Mouse (Mus musculus): ENCODE results near the gene Styxl1.

Gene Styxl1

GRCm38 (mm10) chr5:135725991-135726390 is 52.2 kb downstream of the Styxl1 start:
- DNase-seq (ENCODE audit: low spot score): no peak

- no peak for DNase-seq (ENCODE audit: low spot score)
Measured at GRCm38 (mm10) chr5:135725391-135725841, 52.8 kb downstream of the Styxl1 start.

- no peak for DNase-seq (ENCODE audit: low spot score)
Measured at GRCm38 (mm10) chr5:135724536-135725322, 53.5 kb downstream of the Styxl1 start.

- no peak for DNase-seq (ENCODE audit: low spot score)
Measured at GRCm38 (mm10) chr5:135723165-135723751, 54.9 kb downstream of the Styxl1 start.

GRCm38 (mm10) chr5:135722121-135722520 is 56.1 kb downstream of the Styxl1 start:
- DNase-seq (ENCODE audit: low spot score): no peak

GRCm38 (mm10) chr5:135721076-135721475 is 57.1 kb downstream of the Styxl1 start:
- no peak for DNase-seq (ENCODE audit: low spot score)

- no peak for DNase-seq (ENCODE audit: low spot score)
Measured at GRCm38 (mm10) chr5:135720121-135720520, 58.1 kb downstream of the Styxl1 start.

- DNase-seq (ENCODE audit: low spot score): no peak
Measured at GRCm38 (mm10) chr5:135719586-135720120, 58.5 kb downstream of the Styxl1 start.

- no peak for DNase-seq (ENCODE audit: low spot score)
Measured at GRCm38 (mm10) chr5:135715624-135716023, 62.6 kb downstream of the Styxl1 start.

- DNase-seq (ENCODE audit: low spot score): no peak
Measured at GRCm38 (mm10) chr5:135713441-135714218, 64.6 kb downstream of the Styxl1 start.

GRCm38 (mm10) chr5:135712803-135713202 is 65.4 kb downstream of the Styxl1 start:
- DNase-seq (ENCODE audit: low spot score): no peak

GRCm38 (mm10) chr5:135711582-135712355 is 66.4 kb downstream of the Styxl1 start:
- no peak for DNase-seq (ENCODE audit: low spot score)

GRCm38 (mm10) chr5:135710599-135711214 is 67.5 kb downstream of the Styxl1 start:
- DNase-seq (ENCODE audit: low spot score): no peak

GRCm38 (mm10) chr5:135709716-135710115 is 68.5 kb downstream of the Styxl1 start:
- no peak for DNase-seq (ENCODE audit: low spot score)

- no peak for DNase-seq (ENCODE audit: low spot score)
Measured at GRCm38 (mm10) chr5:135707855-135708254, 70.3 kb downstream of the Styxl1 start.

GRCm38 (mm10) chr5:135707039-135707438 is 71.1 kb downstream of the Styxl1 start:
- no peak for DNase-seq (ENCODE audit: low spot score)

- DNase-seq (ENCODE audit: low spot score): no peak
Measured at GRCm38 (mm10) chr5:135705383-135705782, 72.8 kb downstream of the Styxl1 start.

- no peak for DNase-seq (ENCODE audit: low spot score)
Measured at GRCm38 (mm10) chr5:135703431-135703830, 74.8 kb downstream of the Styxl1 start.

- DNase-seq (ENCODE audit: low spot score): no peak
Measured at GRCm38 (mm10) chr5:135702682-135703192, 75.4 kb downstream of the Styxl1 start.

GRCm38 (mm10) chr5:135702190-135702589 is 76.0 kb downstream of the Styxl1 start:
- DNase-seq (ENCODE audit: low spot score): no peak

- no peak for DNase-seq (ENCODE audit: low spot score)
Measured at GRCm38 (mm10) chr5:135701601-135702000, 76.6 kb downstream of the Styxl1 start.
